Mouse (Mus musculus) testis, adult 2 months (tissue): Measurements from ENCODE around the gene Cxcl2. TPM values are rescaled to one million over a fixed set of nuclear protein-coding genes. Genes with fewer than 3 reads are reported as not detected.
A peak's percentile ranks its signal among the peaks of the same experiment; 100 is the strongest.

Source experiments
- H3K27ac ChIP-seq: fragments of 200-500 bp; 2 replicates; pipeline ENCODE4 v1.5.1; 2012; ENCODE audit warnings: low read depth, low read length; ENCODE audit not compliant: control insufficient read depth, insufficient read depth
- H3K27me3 ChIP-seq: fragments of 200-500 bp; 2 replicates; pipeline ENCODE4 v1.6.1; 2012; ENCODE audit warnings: mild to moderate bottlenecking, low read length, moderate library complexity; ENCODE audit not compliant: control insufficient read depth, insufficient read depth
- H3K36me3 ChIP-seq: fragments of 200-500 bp; 2 replicates; pipeline ENCODE4 v1.6.1; 2012; ENCODE audit warnings: mild to moderate bottlenecking, low read length; ENCODE audit not compliant: control insufficient read depth, insufficient read depth
- H3K4me1 ChIP-seq: fragments of 200-500 bp; 2 replicates; pipeline ENCODE4 v1.6.1; 2012; ENCODE audit warnings: low read length; ENCODE audit not compliant: control insufficient read depth, insufficient read depth
- H3K4me3 ChIP-seq: fragments of 200-500 bp; 2 replicates; pipeline ENCODE4 v1.5.1; 2012; ENCODE audit warnings: low read depth, mild to moderate bottlenecking, low read length, moderate library complexity, mixed read lengths; ENCODE audit not compliant: control insufficient read depth
- CTCF ChIP-seq: fragments of 200-500 bp; IDR thresholded peaks from 2 replicates; pipeline ENCODE4 v1.5.1; 2012; ENCODE audit warnings: low read depth, mild to moderate bottlenecking, inconsistent platforms, low read length, moderate library complexity; ENCODE audit not compliant: control insufficient read depth, insufficient read depth, insufficient replicate concordance
- POLR2A ChIP-seq: fragments of 200-500 bp; IDR thresholded peaks from 2 replicates; pipeline ENCODE4 v1.6.1; 2012; ENCODE audit warnings: low read depth, mild to moderate bottlenecking, inconsistent platforms, low read length, moderate library complexity; ENCODE audit not compliant: control insufficient read depth
- polyA plus RNA-seq: library from polyadenylated mRNA; depleted of rRNA; stranded (reverse); fragments of >200 nt; gene quantifications from 2 replicates; pipeline ENCODE4 v1.2.3, GENCODE M21; 2012

Gene Cxcl2
- polyA plus RNA-seq, 1 experiment = not detected

GRCm38 (mm10) chr5:90930546-90930945 lies 26.9 kb downstream of the Cxcl2 start:
- H3K27ac ChIP-seq = peak overlapping the region; percentile 51; the same call in 1 of the 2 replicates
- H3K27me3 ChIP-seq = no peaks in the 10 kb centered on the region
- peaks cover 4% of the 10 kb centered on the region for H3K4me1 ChIP-seq
- no peak for TF ChIP-seq CTCF
- TF ChIP-seq POLR2A = no peak
- no peaks in the 10 kb centered on the region for H3K36me3 ChIP-seq
- H3K4me3 ChIP-seq = peak overlapping the region; percentile 90

- Histone ChIP-seq H3K4me1 (peaks cover 4% of the 10 kb centered on the region), H3K4me3 (peak within 1 kb of the TSS; percentile 90), H3K36me3 (no peaks in the 10 kb centered on the region), H3K27ac (peak within 1 kb of the TSS; percentile 76), H3K27me3 (no peaks in the 10 kb centered on the region)
- TF ChIP-seq CTCF = peak; percentile 27; the same call in 1 of the 2 replicates
- TF ChIP-seq POLR2A = peak; percentile 33; the same call in 1 of the 2 replicates
Observed at GRCm38 (mm10) chr5:90930971-90931851, 27.5 kb downstream of the Cxcl2 start, which contains the start of gene Mthfd2l. Mthfd2l (plus strand) TSS chr5:90931117.

DNA sequence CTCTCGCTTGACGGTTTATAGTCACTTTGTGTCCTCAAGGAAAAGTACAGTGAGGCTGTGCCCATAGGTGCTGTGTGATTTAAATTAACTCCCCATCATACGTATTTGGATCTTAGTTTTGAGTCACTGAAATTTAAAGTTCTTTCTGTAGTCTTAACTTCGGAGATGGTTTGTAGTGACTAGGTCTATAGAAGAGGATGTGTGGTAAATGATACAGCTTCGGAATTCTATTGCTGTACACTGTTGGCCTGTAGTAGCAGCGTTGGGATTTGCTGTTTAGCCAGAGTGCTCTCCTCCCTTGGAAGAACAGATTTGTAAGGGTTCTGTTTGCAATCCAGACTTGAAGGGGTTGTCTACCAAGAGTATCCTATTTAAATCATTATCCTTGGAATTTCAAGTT lies 28.2 kb downstream of the Cxcl2 start:
- Histone ChIP-seq H3K27me3 (no peaks in the 10 kb centered on the region), H3K36me3 (no peaks in the 10 kb centered on the region), H3K4me1 (peaks cover 4% of the 10 kb centered on the region), H3K27ac (peak overlapping the region; percentile 76; the same call in 1 of the 2 replicates), H3K4me3 (peak overlapping the region; percentile 90)
- TF ChIP-seq CTCF = no peak
- no peak for TF ChIP-seq POLR2A

- no peak overlapping the region for H3K27ac ChIP-seq
- TF ChIP-seq POLR2A (no peak), CTCF (no peak)
- H3K4me1 ChIP-seq = peaks cover under 1% of the 10 kb centered on the region
- H3K36me3 ChIP-seq = no peaks in the 10 kb centered on the region
- H3K27me3 ChIP-seq = no peaks in the 10 kb centered on the region
- H3K4me3 ChIP-seq = no peak overlapping the region
Observed at GRCm38 (mm10) chr5:90936706-90937105, 33.0 kb downstream of the Cxcl2 start.

DNA sequence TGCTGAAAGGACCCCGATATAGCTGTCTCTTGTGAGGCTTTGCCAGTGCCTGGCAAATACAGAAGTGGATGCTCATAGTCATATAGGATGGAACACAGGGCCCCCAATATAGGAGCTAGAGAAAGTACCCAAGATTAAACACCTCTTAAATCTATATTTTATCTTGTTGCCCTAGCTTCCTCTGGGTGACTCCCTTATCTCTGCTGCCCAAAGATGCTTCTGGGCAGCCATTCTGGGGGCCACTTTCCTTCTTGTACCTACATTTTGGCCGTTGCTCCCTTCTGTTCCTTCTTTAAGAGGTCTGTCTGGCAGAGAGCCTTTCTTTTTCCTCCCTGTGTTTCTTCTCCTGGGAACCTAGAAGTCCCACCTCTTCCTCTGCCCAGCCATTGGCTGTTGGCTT lies 41.8 kb downstream of the Cxcl2 start:
- Histone ChIP-seq H3K4me3 (no peak overlapping the region), H3K4me1 (no peaks in the 10 kb centered on the region), H3K36me3 (no peaks in the 10 kb centered on the region), H3K27me3 (no peaks in the 10 kb centered on the region), H3K27ac (no peak overlapping the region)
- no peak for TF ChIP-seq CTCF
- no peak for TF ChIP-seq POLR2A

DNA sequence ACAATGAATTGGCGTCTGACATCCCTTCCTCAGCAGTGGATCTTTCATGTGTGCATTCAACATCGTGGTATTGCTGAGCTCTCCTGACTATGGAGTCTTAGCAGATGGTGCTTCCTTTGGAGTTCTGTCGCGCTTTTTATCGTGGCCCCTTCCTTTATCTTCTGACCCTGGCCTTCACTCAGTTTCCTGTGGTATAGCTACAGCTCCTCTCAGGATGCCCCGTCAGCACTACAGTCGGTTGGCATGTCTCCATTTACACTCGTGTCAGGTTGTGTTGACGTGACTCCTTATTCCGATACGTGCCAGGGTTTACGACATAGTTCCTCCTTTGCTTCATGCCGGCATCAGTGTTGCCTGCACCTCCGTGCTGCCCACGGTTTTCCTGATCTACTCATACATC lies 45.8 kb downstream of the Cxcl2 start:
- TF ChIP-seq CTCF = no peak
- TF ChIP-seq POLR2A = no peak
- Histone ChIP-seq H3K36me3 (no peaks in the 10 kb centered on the region), H3K4me1 (no peaks in the 10 kb centered on the region), H3K27me3 (no peaks in the 10 kb centered on the region), H3K27ac (no peak overlapping the region), H3K4me3 (no peak overlapping the region)

DNA sequence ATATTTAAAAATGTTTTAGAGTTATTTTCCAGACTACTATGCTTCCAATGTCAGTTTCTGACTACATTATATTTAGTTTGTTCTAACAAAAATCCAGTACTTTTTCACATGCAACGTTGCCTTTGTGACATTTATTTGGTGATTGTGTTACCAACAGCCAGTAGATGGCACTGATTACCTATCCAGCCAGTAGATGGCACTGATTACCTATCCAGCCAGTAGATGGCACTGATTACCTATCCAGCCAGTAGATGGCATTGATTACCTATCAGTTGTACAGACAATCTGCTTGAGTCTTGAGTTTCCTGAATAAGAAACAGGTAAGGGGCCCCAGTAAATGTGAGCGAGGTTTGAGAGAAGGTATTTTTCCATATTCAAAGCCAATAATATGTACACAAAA lies 47.8 kb downstream of the Cxcl2 start:
- Histone ChIP-seq H3K36me3 (no peaks in the 10 kb centered on the region), H3K4me1 (no peaks in the 10 kb centered on the region), H3K27me3 (no peaks in the 10 kb centered on the region), H3K27ac (no peak overlapping the region), H3K4me3 (no peak overlapping the region)
- no peak for TF ChIP-seq POLR2A
- no peak for TF ChIP-seq CTCF
